Mouse (Mus musculus): Measurements from ENCODE around the gene 4930432M17Rik.

Gene 4930432M17Rik

GRCm38 (mm10) chr3:121670462-121670861 lies at the start of gene 4930432M17Rik:
Gene 4930432M17Rik (plus strand): TSS chr3:121670762.
- DNase-seq = no peak

- no peak for DNase-seq
Measured at GRCm38 (mm10) chr3:121625662-121626061, 44.9 kb upstream of the 4930432M17Rik start.

GRCm38 (mm10) chr3:121626273-121626672 lies 44.3 kb upstream of the 4930432M17Rik start:
- DNase-seq = no peak

DNA sequence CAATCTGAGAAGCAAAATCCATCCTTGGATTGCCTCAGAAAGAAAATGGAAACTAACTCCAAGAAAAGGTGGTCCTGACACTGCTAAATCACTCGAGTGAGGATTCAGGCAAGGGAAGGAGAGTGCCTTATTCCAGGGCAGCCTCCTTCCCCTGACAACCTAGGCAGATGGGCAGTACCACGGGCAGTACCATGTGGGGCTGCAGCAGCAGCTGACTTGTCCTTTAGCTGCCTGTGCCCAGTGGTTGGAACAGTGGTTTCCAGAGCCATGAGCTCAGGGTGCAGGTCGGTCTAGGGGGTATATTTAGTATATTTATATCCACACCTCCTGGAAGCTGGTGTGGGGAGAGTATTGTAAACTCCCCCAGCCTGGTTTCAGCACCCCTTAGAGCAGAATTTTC lies 42.3 kb upstream of the 4930432M17Rik start:
- no peak for DNase-seq

GRCm38 (mm10) chr3:121630626-121631025 lies 39.9 kb upstream of the 4930432M17Rik start:
- no peak for DNase-seq

GRCm38 (mm10) chr3:121634963-121635362 lies 35.6 kb upstream of the 4930432M17Rik start:
- DNase-seq = no peak

DNA sequence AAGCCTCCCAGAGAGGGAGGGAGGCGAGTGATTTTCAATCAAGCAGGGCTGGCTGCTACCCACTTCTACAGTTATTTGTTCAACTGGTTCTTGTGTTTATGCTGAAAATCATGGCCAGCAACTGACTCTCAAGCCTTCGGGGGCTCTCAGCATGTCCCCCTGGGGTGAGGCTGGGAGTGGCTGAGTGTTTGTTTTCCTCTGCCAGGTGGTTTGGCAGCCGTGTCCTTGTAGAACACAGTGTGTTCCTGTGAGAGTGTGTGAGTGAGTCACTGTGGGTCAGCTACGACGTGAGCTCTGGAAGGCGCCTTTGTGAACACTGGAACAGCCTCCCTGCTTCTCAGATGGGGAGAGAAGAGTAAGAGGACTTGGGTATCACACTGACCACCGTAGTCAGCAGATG lies 35.1 kb upstream of the 4930432M17Rik start:
- DNase-seq = peak in 1 of 2 experiments; percentile 11

- DNase-seq = peak; percentile 29 to 37
Measured at GRCm38 (mm10) chr3:121636315-121636714, 34.2 kb upstream of the 4930432M17Rik start.

DNA sequence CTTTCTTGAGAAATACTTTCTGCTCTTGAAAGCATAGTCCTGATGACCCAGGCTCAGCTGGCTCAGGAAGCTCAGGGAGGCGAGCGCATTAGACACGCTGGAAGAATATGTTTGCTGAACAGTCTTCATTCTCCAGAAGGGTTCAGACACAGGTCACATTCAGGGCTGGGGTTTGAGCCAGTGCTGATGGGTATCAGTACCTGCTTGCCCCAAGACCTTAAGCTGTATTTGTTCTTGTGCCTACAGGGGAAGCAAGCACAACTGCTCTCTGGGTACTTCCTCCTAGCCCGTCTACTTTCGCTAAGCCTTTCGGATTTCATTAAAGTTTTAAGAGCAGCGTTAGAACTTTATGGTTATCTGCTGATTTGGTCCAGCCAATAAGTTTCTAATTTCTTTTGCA lies 33.8 kb upstream of the 4930432M17Rik start:
- DNase-seq = no peak

- DNase-seq = no peak
Measured at GRCm38 (mm10) chr3:121637792-121638191, 32.8 kb upstream of the 4930432M17Rik start.

- DNase-seq = no peak
Measured at GRCm38 (mm10) chr3:121638241-121638640, 32.3 kb upstream of the 4930432M17Rik start.

DNA sequence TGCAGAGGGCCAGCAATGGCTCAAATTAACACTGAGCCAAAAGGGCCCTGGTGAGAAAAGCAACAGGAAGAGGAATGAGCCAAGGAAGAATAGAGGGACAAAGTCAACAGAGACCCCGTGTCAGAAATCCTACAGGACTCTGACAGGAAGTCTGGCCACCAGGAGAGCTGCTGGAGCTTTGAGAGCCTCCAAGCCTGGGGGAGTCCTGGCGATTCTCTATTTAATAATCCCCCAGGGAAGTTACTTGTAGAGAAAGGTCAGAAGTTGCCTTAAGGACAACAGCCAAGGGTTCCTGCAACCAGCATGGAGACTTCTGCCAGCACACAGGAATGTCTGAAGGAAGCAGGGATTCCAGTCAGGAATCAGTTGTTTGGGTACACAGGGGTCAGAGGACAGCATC lies 30.0 kb upstream of the 4930432M17Rik start:
- DNase-seq = no peak

DNA sequence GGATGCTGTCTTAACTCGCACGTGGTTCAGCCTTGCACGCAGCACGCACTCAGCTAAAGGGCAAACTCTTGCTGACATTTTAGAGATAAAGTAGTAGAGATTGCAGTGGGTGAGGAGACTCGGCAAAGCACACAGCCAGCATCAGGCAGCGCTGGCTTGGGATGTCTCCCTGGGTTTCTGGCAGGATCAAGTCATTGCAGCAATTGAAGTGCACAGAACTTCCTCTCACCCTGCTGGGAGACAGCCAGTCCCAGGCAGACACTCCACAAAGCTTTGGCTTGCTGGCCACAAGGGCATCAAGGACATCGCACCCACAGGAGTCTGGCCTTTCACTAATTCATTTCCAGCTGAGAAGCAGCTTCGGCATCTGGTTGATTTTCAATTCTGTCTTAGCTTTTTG lies 27.3 kb upstream of the 4930432M17Rik start:
- peak; percentile 24 to 31 for DNase-seq

DNA sequence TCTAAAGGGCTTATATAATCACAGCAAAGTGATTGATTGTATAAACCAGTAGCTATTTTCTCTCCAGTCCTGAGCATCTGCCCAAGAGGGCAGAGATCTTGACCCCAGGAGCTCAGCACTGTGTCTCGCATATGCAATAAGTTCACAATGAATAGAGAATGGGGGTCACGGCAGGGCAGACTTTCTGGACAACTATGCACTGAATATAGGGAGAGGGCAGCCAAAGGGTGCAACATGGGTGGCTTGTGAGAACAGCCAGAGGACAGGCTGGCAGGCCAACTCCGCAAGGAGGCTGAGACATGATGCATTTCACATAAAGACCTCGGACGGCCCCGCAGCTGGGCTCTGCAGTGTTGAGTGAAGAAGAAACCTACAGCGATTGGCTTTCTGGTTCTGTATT lies 25.1 kb upstream of the 4930432M17Rik start:
- DNase-seq = no peak

- DNase-seq = no peak
Measured at GRCm38 (mm10) chr3:121646364-121647048, 24.1 kb upstream of the 4930432M17Rik start.

- DNase-seq = no peak
Measured at GRCm38 (mm10) chr3:121648238-121648778, 22.3 kb upstream of the 4930432M17Rik start.

- DNase-seq = peak; percentile 8 to 19
Measured at GRCm38 (mm10) chr3:121650052-121650671, 20.4 kb upstream of the 4930432M17Rik start.

- no peak for DNase-seq
Measured at GRCm38 (mm10) chr3:121651710-121652109, 18.9 kb upstream of the 4930432M17Rik start.

DNA sequence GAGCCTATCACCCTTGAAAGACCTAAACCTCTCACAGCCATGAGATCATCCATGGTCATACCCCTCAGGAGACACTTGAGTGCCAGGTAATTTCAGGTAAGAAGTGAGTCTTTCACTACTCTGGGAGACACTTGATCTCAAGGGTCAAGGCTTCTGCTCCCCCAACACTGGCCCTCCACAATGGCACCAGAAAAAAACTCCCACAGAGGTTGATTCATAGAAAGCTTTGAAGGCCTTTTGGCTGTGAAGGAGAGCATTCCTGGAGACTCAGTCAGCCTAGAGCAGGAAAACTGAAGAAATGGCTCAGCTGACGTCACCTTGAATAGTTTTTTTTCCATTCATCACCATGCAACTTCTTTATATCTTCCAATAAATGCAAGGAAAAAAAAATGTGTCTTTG lies 18.4 kb upstream of the 4930432M17Rik start:
- DNase-seq = no peak

DNA sequence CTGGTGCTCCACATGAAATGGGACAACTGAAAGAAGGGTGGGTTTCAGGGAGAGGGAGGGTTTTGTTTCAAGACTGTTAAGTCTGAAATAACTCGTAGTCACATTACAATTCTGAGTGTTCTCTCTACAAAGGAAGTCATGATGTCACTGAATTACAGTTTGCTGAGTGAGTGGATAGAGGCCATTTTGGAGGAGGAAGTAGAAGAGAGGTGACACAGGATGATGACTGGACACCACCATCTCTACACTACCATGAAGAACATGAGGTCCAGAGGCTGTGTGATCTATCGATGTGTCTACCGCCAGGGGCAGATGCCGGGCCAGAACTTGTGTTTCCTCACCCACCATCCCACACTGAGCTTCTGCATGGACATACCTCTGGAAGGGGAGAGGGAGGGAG lies 13.6 kb upstream of the 4930432M17Rik start:
- DNase-seq = no peak

GRCm38 (mm10) chr3:121662705-121663469 lies 7.7 kb upstream of the 4930432M17Rik start:
- no peak for DNase-seq

DNA sequence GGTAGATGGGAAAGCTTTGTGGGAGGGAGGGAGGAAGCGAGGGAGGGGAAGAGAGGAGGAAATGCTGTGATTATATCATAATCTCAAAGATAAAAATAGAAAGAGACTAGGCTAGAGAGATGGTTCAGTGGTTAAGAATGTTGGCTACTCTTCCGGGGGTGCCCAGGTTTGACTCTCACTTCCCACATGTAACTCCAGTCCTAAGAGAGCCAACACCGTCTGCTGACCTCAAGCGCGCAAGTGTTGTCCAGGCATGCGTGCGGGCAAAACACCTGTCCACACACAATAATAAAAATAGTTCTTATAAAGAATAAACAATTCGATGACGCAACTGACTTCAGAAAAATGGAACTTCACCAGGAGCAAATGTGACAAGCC lies 7.1 kb upstream of the 4930432M17Rik start:
- no peak for DNase-seq

GRCm38 (mm10) chr3:121672135-121672790 lies 1.7 kb downstream of the 4930432M17Rik start:
- DNase-seq = no peak

Data from cerebellum, adult 18-20 months (tissue).